Mouse (Mus musculus): ENCODE results near the gene Supt3.

DNA sequence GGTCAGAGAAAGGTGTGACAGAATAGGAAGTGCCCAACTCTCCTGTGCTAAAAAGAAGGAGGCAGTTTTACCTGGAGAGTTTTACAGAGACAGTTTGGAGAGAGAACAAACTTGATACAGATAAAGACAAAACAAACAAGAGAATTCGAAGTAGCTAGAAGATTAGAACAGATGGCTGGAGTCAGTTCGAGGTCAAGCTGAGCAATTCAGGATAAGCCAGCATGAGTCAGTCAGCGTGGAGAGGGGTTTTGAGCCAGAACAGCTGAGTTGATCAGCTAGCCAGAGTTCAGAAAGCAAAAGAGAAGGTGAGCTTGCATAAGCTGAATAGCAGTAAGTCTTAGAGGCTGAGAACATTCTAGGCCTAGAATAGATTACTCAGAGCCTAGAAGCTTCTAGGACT lies 20.4 kb downstream of the Supt3 start:
- TF ChIP-seq CTCF (IDR thresholded peaks at IDR 0.05; ENCODE audit: low read depth, low read length) (no peak), POLR2A (IDR thresholded peaks at IDR 0.05; ENCODE audit: extremely low read depth, insufficient read depth, low read length) (no peak)
